Mouse (Mus musculus): ENCODE results near the gene Lix1l.

GRCm38 (mm10) chr3:96560881-96561668 lies 39.9 kb upstream of the Lix1l start:
- TF ChIP-seq CTCF (IDR thresholded peaks at IDR 0.05; ENCODE audit: low read depth) (no peak), EP300 (IDR thresholded peaks at IDR 0.05; ENCODE audit: low read depth) (no peak)
